Mouse (Mus musculus) hindbrain, embryonic 10.5 days (tissue): ENCODE results near the gene Fscn2. TPM values are rescaled to one million over a fixed set of nuclear protein-coding genes. Genes with fewer than 3 reads are reported as not detected.

Source experiments
- DNase-seq: peaks from one replicate; pipeline ENCODE4 v3.0.0-alpha.2; 2017; ENCODE audit warnings: low spot score
- H3K27ac ChIP-seq: fragments of 300-500 bp; sonication (generic); 2 replicates; pipeline ENCODE4 v1.5.1; 2016; ENCODE audit warnings: mild to moderate bottlenecking, moderate library complexity
- H3K27me3 ChIP-seq: fragments of 300-500 bp; sonication (generic); 2 replicates; pipeline ENCODE4 v1.6.1; 2016; ENCODE audit warnings: mild to moderate bottlenecking; ENCODE audit not compliant: poor library complexity, insufficient read depth, severe bottlenecking
- H3K36me3 ChIP-seq: fragments of 300-500 bp; sonication (generic); 2 replicates; pipeline ENCODE4 v1.6.1; 2016; ENCODE audit warnings: mild to moderate bottlenecking, moderate library complexity
- H3K4me1 ChIP-seq: fragments of 300-500 bp; sonication (generic); replicated peaks from 2 replicates; pipeline ENCODE4 v1.6.1; 2016; ENCODE audit warnings: mild to moderate bottlenecking
- H3K4me3 ChIP-seq: fragments of 300-500 bp; sonication (generic); 2 replicates; pipeline ENCODE4 v1.5.1; 2016; ENCODE audit warnings: mild to moderate bottlenecking, moderate library complexity
- H3K9me3 ChIP-seq: fragments of 300-500 bp; sonication (generic); 2 replicates; pipeline ENCODE4 v1.6.1; 2016; ENCODE audit warnings: mild to moderate bottlenecking, moderate library complexity
- WGBS: fragments of 180-500 bp; shearing (Covaris S2); methylation state at CpG from one replicate; pipeline ENCODE4 v1.1.7; 2016; 5-methylcytosine and 5-hydroxymethylcytosine counted together
- polyA plus RNA-seq: library from polyadenylated mRNA; unstranded; fragments of >200 nt; fragmentation: Nextera tagmentation; extraction: Ambion mirVana; gene quantifications from 2 replicates; pipeline ENCODE4 v1.2.1, GENCODE M21; 2016

Gene Fscn2
- polyA plus RNA-seq = 0.50 and 0.77 TPM in 2 replicates

DNA sequence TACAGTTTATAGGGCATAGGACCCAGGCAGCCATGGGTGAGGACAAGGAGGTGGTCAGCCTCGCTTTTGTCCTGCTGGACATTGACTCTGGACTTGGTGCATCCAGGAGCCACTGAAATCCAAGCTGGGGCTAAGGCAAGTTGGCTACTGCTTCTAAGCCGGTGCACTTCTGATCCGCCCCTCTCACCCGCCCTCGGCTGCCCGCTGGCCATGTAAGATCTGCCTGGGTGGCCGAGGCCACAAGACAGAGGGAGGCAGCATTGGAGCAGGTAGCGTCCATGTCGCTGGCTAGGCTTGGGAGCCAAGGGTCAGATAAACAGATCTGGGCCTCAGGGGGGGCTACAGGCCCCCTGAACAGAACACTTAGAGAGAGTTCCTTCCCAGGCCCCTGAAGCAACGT lies at the start of gene Fscn2:
Gene Fscn2 (plus strand): TSS at position 240 of the 400 bp plus-strand sequence.
- no peaks in the 10 kb centered on the region for H3K36me3 ChIP-seq
- no peaks in the 10 kb centered on the region for H3K9me3 ChIP-seq
- WGBS = 69% methylated on average over 10 of the region's 10 CpGs
- peaks cover 66% of the 10 kb centered on the region for H3K4me1 ChIP-seq
- DNase-seq = no peak
- H3K27me3 ChIP-seq = no peaks in the 10 kb centered on the region
- no peak within 1 kb of the TSS; the same call in 1 of the 2 replicates for H3K4me3 ChIP-seq
- peak within 1 kb of the TSS; percentile 56 for H3K27ac ChIP-seq

DNA sequence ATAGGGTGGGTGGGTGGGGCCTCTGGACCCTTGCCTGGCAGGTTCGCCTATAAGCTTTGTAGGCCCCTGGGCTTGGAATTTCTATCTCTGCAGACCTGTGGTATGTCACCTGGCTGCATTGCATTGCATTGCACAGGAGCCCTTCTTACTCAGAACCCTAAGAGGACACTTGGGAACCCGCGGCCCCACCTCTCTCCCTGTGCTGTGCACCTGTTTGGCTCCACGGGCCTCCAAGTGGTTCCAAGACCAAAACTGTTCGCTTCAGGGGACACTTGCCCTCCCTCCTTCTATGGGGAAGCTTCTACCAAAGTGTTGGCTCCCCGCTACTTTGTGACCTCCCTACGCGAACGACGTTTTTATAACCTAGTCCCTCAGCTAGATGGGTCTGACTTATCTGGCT lies 49.8 kb upstream of the Fscn2 start:
- peaks cover 75% of the 10 kb centered on the region for H3K4me1 ChIP-seq
- peak overlapping the region; percentile 97 for H3K27ac ChIP-seq
- H3K36me3 ChIP-seq = no peaks in the 10 kb centered on the region
- no peak for DNase-seq
- H3K27me3 ChIP-seq = peaks cover 17% of the 10 kb centered on the region
- 47% methylated on average over 10 of the region's 10 CpGs for WGBS
- H3K4me3 ChIP-seq = peak overlapping the region; percentile 59
- H3K9me3 ChIP-seq = no peaks in the 10 kb centered on the region

DNA sequence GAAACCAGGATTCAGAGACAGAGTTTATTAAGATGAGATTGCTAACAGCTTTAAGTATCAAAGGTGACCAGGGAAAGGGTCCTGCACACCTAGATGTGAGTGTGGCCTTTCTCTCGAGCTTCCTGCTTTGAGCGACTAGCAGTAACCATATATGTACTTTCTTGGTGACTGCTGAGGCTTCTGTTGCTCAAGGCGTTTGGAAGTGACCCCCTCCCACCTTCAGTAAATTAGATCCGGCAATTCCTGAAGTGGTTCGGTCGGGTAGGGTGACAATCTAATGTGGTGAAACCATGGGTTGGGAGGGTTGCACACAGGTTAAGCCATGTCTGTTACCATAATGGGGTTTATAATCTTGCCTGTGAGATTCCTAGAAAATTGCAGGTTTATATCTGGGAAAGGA lies 49.3 kb upstream of the Fscn2 start:
- WGBS = 78% methylated on average over 6 of the region's 6 CpGs
- peaks cover 75% of the 10 kb centered on the region for H3K4me1 ChIP-seq
- H3K27ac ChIP-seq = peak overlapping the region; percentile 97

DNA sequence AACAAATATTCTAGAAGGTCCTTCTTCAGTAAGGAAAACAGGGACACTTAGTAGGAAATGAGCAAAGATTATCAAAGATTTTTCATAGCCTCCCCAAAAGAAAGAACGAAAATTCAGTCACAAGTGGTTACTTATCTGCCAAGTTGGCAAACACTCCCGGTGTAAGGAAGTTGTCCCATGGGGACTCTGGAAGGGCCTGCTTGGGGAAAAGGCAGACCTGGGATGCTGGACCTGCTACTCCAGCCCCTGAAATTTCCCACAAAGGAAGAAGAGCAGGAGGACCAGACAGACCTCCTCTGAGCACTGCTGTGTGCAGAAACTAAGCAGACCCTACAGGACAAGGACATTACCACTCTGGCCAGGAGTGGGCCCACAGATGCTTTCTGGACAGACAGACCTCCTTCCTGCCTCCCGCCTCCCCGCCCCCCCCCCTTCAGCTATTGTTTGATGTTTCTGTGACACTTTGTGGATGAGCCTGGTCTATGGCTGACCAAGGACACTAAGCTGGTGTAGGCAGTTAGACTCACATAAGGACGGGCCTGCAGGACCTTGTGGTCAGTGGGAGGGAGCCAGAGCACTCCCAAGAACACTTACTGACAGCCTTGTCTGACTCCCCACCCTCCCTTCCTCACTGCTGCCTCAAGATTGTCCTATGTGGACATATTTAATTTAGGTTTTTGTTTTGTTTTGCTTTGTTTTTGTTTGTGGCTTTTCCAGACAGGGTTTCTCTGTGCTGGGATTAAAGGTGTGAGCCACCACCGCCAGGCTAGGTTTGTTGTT lies 47.2 kb upstream of the Fscn2 start:
- Histone ChIP-seq H3K4me1 (peaks cover 64% of the 10 kb centered on the region), H3K4me3 (0 out of 2 replicates have a peak overlapping the region, but pooled peaks have one; percentile 1), H3K9me3 (no peaks in the 10 kb centered on the region), H3K27ac (peak overlapping the region; percentile 95), H3K36me3 (no peaks in the 10 kb centered on the region), H3K27me3 (peaks cover 1% of the 10 kb centered on the region; the same call in 1 of the 2 replicates)
- 52% methylated on average over 6 of the region's 6 CpGs for WGBS
- DNase-seq = peak; percentile 2

More for the DNA sequence above, 49.3 kb upstream of the Fscn2 start:
- Histone ChIP-seq H3K4me3 (peak overlapping the region; percentile 59; the same call in 1 of the 2 replicates), H3K9me3 (no peaks in the 10 kb centered on the region), H3K36me3 (no peaks in the 10 kb centered on the region), H3K27me3 (peaks cover 12% of the 10 kb centered on the region)
- no peak for DNase-seq

DNA sequence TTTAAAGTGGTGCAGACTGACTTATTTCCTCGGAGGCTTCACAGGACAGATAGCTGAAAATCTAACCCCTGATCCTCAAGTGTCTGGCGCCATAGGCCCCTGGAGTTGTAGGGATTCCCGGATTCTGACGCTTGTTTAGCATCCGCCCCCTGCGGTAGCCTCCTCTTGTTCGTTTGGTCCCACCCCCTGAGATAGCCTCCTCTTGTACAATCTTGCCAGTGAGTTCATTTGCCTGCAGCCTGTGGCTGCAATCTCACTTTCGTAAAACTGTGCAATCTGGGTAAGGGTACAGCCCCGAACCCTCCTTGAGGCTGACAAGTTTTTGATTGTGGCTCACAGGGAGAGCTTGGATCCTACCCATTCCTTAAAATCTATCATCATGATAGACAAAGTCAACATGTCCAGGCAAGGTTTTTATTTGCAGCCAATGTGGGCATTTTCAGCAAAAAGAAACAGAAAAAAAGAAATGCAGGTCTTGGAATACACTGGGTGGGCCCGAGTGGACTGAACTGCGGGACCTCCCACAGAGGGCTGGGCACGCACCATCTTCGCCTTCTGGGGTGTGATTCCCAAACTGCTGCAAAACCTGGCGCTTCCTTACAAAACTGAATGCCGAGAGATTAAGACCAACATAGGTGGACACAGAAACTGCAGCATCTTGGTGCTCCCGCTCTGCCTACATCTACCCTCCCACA lies 46.5 kb upstream of the Fscn2 start:
- Histone ChIP-seq H3K27me3 (no peaks in the 10 kb centered on the region), H3K36me3 (no peaks in the 10 kb centered on the region), H3K9me3 (no peaks in the 10 kb centered on the region), H3K27ac (peak overlapping the region; percentile 95), H3K4me3 (peak overlapping the region; percentile 64), H3K4me1 (peaks cover 64% of the 10 kb centered on the region)
- 43% methylated on average over 16 of the region's 16 CpGs for WGBS
- DNase-seq = peak; percentile 11

DNA sequence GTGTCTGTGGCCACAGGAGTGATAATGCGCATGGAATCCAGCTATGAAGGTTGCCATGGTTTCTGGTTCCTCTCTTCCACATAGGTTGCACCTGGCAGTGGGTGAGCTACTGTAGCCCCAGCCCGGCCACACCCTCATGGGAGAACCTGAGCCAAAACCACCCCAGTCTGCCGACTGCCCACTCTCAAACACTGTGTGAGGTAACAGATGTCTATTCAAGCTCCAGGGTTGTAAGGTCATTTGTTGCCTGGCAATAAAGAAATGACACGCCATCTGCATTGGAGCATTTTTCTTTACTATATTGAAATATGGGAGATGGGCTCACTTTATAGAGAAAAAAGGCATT lies 45.9 kb upstream of the Fscn2 start:
- peak; percentile 26 for DNase-seq
- Histone ChIP-seq H3K27ac (peak overlapping the region; percentile 95), H3K36me3 (no peaks in the 10 kb centered on the region), H3K27me3 (no peaks in the 10 kb centered on the region), H3K4me1 (peaks cover 61% of the 10 kb centered on the region), H3K4me3 (peak overlapping the region; percentile 64), H3K9me3 (0 out of 2 replicates have a peak, but pooled peaks cover 2% of the 10 kb centered on the region)
- WGBS = 36% methylated on average over 4 of the region's 4 CpGs

DNA sequence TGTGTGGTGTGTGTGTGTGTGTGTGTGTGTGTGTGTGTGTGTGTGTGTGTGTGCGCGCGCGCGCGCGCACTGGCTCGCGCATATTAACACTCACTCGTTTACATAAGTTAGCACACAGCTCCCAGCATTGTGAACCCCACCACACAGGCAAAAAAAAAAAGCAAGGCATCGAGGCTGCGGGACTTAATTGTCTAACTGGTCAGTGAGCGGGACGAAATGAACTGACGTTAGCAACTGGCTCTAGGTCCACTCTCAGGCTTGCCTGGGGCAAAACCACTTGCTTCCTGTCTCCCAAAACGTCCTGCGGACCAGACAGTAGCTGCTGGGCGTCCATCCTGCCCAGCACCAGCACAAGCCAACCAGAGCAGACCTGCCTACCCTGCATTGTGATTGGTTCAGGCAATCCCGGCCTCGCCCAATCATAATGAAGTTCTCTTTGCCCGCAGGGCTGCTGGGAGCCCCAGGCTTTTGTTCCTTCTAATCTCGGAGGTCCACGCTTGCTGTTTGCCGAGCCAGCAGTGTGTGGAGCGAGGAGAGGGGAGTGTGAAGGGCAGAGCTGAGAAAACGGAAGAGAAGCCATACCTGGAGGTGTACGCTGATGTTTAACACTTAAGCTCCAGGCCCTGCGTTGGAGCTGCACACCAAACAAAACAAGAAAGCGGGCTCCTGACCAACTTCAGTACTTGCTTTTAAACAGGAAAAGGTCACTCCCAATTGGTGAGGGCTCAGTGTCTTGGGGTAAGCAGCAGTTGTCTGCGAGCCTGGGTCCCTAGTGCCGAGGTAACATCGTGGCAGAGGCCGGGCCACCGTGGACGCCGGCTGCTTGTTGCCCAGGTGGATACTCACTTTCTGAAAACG lies 45.3 kb upstream of the Fscn2 start:
- DNase-seq = peak; percentile 94
- H3K27ac ChIP-seq = peak overlapping the region; percentile 95
- no peaks in the 10 kb centered on the region for H3K36me3 ChIP-seq
- H3K9me3 ChIP-seq = 0 out of 2 replicates have a peak, but pooled peaks cover 2% of the 10 kb centered on the region
- no peaks in the 10 kb centered on the region for H3K27me3 ChIP-seq
- 5% methylated on average over 37 of the region's 37 CpGs for WGBS
- H3K4me1 ChIP-seq = peaks cover 54% of the 10 kb centered on the region
- H3K4me3 ChIP-seq = peak overlapping the region; percentile 64

DNA sequence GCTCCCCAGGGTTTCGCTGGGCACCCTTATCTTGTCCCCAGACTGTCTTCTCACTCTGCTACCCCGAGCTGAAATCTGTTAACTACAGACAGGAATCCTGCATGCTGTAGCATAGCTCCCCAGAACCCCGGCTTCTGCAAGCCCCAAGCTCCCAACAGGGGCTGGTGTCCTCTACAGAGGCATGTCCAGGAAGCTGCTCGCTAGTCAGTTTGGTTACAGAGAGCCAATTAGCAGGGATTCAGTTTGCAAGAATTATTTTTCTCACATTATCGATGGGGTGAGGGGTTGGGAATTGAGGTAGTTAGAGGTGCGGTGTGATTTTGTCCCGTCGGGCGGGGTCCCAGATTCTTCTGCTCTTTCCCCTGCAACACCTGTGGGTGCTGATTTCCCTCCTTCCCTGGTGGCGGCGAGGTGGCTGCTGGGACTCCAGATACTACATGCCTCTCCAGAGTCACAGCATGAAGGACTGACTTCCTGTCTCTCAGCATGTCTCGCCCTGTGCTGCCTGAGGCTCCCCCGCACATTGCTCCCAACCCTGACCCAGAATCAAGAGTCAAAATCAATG lies 44.6 kb upstream of the Fscn2 start:
- DNase-seq = peak; percentile 30
- Histone ChIP-seq H3K4me3 (peak overlapping the region; percentile 64), H3K27me3 (no peaks in the 10 kb centered on the region), H3K27ac (peak overlapping the region; percentile 95), H3K9me3 (0 out of 2 replicates have a peak, but pooled peaks cover 2% of the 10 kb centered on the region), H3K36me3 (no peaks in the 10 kb centered on the region), H3K4me1 (peaks cover 47% of the 10 kb centered on the region)
- WGBS = 25% methylated on average over 13 of the region's 13 CpGs

DNA sequence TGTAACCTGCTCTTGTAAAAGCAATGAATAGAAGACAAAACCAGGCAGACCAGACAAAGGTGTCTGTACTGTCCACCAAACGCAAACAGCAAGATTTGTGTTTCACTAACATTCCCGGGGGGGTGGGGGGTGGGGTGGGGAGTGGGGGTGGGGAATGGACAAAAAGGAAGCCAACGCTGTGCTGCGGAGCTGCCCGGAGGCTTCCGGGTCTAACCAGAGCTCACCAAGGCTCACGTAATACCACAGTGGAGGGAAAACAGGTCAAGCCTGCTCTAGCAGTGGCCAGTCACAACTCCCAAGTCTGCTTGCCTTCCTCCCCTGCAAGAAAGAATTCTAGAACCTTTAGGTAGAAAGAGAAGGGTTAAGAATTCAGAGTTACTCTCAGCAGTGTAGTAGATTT lies 43.9 kb upstream of the Fscn2 start:
- WGBS = 62% methylated on average over 7 of the region's 7 CpGs
- 0 out of 2 replicates have a peak, but pooled peaks cover 2% of the 10 kb centered on the region for H3K9me3 ChIP-seq
- H3K27me3 ChIP-seq = no peaks in the 10 kb centered on the region
- peak overlapping the region; percentile 64 for H3K4me3 ChIP-seq
- H3K27ac ChIP-seq = peak overlapping the region; percentile 95
- DNase-seq = peak; percentile 4
- peaks cover 42% of the 10 kb centered on the region for H3K4me1 ChIP-seq
- no peaks in the 10 kb centered on the region for H3K36me3 ChIP-seq

DNA sequence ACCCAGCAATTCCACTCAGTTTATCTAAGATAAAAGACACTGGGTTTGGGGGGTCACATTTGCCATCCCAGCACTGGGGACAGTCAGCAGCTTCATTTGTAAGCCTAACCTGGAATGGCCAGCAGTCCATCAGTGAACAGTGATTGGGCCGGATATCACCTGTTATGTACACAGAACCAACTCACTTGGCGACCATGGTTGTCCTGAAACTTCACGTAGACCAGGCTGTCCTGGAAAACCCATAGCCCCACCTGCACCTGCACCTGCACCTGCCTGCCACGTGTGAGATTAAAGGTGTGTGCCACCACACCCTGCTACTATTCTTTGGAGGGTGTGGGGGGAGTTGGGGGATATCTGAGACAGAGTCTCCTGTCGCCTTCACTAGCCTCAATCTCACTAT lies 42.0 kb upstream of the Fscn2 start:
- Histone ChIP-seq H3K27me3 (no peaks in the 10 kb centered on the region), H3K4me1 (peaks cover 32% of the 10 kb centered on the region), H3K4me3 (no peak overlapping the region), H3K36me3 (no peaks in the 10 kb centered on the region), H3K9me3 (0 out of 2 replicates have a peak, but pooled peaks cover 2% of the 10 kb centered on the region), H3K27ac (no peak overlapping the region)
- 92% methylated on average over 5 of the region's 5 CpGs for WGBS
- DNase-seq = no peak

DNA sequence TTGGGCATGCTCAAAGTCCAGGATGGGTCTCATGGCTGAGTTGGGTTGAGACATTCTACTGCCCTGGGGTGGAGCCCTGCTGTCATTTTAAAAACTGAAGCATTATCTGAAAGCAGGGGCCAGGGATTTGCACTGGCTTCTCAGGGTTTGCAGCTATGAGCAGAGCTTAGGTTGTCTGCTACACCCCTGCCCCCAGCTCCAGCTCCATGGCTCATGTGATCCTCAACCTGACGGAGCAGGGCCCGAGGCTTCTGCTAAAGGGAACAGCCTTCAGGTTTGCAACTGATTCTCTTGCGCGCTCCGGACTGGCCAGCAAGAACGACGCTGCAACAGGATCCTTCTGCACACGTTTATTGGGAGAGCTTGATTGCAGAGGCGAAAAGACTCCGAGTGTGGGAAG lies 41.2 kb upstream of the Fscn2 start:
- Histone ChIP-seq H3K27me3 (no peaks in the 10 kb centered on the region), H3K4me1 (peaks cover 24% of the 10 kb centered on the region), H3K4me3 (no peak overlapping the region), H3K27ac (no peak overlapping the region), H3K9me3 (0 out of 2 replicates have a peak, but pooled peaks cover 2% of the 10 kb centered on the region), H3K36me3 (no peaks in the 10 kb centered on the region)
- WGBS = 97% methylated on average over 10 of the region's 10 CpGs
- DNase-seq = no peak

DNA sequence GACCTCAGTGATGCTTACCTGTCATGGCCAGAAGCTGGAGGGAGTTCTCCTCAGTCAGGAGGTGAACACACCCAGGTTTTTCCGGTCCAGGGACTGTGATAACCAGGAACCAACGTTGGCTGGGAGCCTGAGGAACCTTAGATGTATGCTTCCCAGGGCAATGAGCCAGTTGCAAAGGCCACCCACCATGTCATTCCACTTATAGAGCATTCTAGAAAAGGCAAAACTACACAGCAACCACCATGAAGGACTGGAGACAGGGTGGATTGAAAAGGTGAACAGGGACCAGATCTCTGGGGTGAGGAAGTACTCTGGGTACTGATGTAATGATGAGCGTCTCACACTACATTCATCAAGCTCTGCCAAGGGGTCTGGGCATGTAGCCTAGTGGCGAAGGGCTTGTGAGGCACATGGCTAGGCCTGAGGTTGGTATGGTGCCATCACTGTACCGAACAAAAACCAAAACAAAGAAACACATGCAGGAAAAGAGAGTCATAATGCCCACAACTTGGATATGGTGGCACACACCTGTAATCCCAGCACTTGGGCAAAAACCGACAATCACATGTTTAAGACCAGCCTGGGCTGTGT lies 25.8 kb upstream of the Fscn2 start:
- Histone ChIP-seq H3K27me3 (no peaks in the 10 kb centered on the region), H3K4me3 (no peak overlapping the region), H3K4me1 (0 out of 2 replicates have a peak, but pooled peaks cover 3% of the 10 kb centered on the region), H3K27ac (no peak overlapping the region), H3K36me3 (no peaks in the 10 kb centered on the region), H3K9me3 (peaks cover 21% of the 10 kb centered on the region)
- 85% methylated on average over 6 of the region's 6 CpGs for WGBS
- DNase-seq = no peak
